Mouse (Mus musculus) kidney, postnatal 10 days (tissue): Measurements from ENCODE around the gene Irf2bpl.

ENCODE experiments used
- DNase-seq: peaks from one replicate; pipeline ENCODE4 v3.0.0; 2021; ENCODE audit warnings: mixed read lengths

Gene Irf2bpl

DNA sequence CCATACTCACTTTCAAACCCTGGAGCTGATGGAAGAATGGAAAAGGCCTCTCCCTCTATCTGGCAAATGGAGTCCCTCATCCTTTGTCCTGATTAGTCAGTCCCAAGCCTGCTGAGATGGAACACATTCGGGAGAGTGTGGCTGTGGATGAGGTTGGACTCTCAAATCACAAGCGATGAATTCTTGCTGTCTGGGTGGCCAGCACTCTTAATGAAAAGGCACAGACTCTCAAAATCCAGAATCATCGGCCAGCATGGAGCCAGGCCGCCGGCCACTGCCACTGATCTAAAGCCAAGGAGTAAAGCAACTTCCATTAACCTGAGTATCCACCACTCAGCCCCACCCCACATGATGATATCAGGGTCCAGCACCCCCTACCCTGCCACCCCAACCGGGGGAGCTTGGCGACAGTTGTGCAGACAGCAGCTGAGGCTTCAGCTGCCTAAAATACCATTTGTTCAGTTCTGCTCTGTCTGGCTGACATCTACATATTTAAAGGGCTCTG, 13.2 kb upstream of the Irf2bpl start:
- DNase-seq: no peak

DNA sequence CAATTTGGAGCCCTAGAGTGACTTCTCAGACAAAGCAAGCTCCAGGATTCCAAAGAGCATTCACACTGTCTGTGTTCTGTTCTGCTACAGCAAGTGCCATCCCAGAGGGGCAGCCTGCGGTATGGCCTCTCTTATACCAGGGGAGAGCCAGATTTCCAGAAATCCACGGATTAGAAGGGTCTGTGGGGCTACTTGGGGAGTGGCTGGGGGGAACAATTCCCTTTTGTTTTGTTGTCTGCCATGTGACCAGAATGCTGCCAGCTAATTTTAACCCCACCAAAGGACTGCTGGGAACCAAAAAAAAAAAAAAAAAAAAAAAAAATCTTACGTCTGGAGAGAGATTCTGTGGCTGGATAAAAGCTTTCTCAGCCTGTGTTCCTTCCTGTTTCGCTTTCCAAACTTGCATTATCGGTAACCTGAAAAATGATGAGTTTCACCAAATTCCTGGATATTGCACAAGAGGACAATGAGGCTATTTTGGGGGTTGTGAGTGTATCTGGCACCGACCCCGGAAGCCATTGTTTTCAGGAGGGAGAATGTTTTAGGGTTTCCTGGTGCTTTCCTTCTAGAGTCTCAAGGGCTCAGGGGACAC, 12.4 kb upstream of the Irf2bpl start:
- peak; percentile 48 for DNase-seq

DNA sequence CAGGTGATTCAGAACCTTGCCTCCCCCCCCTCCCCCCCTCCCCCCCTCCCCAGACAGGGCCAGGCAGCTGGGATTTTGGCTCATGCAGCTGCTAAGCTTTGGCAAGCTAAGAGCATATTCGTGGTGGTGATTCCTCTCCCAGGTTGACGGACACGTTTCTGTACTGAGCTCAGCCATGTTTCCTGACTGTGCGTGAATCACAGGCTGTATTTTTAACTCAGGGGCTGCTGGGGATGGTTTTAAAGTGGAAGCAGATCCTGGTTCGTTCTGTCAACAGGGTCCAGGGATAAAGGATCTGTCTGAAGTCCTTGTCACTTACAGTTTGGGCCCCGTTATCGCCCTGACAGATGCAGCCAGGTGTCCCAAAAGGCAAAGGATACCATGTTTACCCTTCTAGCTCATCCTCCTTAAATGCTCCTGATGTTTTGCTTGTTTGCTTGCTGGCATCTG, 11.9 kb upstream of the Irf2bpl start:
- no peak for DNase-seq

DNA sequence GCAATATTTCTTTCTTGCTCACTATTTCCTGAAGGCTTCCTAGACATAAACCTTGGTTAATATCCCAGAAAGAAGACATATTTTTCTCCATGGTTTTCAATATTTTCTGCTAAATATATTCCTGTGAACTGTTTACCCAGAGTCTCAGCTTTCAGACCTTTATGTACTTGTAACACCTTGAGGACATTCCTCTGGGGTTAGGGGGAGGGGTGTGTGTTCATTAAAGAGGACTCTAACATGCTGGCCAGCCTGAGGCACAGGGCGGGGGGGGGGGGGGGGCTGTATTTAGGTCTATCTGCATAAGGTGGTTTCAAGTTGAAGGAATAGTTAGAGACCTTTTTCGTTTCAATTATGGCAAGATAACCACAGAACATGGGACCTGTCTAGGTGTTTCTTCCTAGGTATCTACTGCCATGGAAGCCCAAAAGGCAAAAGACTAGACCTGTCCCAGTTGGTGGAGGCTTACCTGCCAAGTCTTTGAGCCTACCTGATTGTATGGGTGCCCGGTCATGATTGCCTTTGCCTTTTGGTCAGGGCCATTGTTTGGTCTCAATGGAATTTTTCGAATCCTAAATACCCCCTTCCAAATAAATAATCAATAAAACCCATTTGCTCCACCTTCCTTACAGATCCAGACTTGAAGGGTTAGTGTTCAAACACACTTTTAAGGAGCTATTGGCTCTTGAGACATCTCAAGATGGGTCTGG, 11.3 kb upstream of the Irf2bpl start:
- no peak for DNase-seq

DNA sequence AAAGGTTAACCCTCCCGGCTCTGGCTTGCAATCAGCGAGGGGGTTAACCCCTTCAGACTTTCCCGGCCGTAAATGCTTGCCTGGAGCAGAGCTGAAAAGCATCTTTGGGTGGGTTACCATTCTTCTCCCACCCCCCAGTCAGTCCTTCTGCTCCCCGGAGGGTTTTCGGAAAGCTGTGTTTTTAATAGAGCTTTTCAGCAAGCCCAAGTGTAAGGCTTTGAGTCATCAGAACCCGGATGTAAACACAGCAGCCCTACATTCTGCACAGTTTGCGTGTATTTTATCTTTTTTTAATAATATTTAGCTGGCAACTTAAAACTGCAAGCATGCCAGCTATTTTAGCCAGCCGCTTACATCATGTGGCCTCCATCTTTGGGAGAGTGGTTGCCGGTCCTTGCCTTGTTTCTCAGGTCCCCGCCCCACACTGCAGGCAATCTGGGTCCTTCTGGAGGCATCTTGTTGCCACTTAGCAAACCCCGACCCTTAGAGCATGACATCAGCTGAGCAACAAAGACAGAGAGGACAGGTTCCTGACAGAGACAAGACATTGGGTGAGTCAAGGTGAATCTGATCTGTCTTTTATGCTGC, 10.3 kb upstream of the Irf2bpl start:
- DNase-seq: peak; percentile 55

GRCm38 (mm10) chr12:86894184-86894839, 9.7 kb upstream of the Irf2bpl start:
- peak; percentile 100 for DNase-seq

DNA sequence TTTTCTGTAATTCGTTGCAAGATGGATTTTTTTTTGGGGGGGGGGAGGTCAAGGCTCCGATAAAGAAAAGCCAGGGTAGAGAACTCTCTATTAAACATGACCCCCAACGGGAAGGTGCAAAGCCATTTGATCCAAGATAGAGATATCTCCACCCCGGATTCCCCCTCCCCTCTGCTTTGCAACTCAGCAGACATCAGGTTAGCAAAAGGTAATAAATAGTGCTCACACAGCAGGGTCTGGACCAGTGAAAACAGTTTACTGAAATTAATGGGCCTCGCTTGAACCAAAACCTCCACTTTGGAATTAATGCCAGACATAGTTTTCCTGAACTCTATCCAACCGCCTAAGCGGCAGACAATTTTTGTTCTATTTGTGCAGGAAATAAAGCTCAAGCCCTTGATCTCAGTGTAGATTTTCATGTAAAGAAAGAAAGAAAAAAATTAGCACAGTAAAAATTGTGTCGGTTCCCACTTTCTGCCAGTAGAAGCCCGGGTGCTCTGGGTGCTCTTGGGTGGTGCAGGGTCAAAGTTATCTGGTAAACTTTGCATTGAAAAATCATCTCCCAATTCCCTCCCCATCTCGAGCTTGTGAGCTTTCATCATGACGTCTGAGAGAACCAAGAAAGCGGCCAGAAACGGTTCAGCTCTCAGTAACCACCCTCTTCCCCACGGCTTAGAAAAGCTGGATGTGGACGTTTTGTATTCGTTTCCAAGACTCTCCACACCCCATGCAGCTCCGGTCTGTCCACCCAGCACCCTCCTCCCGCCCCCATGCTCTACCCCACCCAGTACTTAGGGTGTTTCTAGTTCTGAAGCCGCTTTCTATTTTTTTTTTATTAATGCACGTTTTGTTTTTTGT, 9.0 kb upstream of the Irf2bpl start:
- peak; percentile 58 for DNase-seq

DNA sequence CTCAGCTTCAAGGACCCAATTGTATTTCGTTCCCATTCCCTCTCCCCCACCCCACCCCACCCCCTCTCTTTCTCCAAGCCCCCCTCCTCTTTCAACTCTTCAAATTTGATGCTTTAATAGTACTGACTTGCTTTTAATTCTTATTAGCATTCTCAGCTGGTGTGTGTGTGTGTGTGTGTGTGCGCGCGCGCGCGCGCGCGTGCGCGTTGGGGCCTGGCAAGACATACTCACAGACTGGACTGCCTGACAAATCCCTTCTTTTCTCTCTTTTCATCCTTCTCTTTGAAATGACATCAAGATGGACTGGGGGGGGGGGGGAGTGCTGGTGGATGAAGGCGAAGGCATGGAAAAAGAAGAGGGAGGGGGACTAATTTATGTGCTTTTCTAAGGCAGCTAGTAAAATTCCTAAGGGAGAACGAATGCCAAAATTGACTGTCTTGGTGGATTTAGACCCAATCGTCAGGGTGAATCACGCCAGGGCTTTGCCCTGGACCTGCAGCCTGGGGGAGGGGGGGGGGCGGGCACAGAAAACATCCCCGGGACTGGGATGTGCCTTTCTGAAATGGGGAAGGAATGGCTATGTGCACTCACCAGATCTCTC, 8.2 kb upstream of the Irf2bpl start:
- DNase-seq: peak; percentile 72

DNA sequence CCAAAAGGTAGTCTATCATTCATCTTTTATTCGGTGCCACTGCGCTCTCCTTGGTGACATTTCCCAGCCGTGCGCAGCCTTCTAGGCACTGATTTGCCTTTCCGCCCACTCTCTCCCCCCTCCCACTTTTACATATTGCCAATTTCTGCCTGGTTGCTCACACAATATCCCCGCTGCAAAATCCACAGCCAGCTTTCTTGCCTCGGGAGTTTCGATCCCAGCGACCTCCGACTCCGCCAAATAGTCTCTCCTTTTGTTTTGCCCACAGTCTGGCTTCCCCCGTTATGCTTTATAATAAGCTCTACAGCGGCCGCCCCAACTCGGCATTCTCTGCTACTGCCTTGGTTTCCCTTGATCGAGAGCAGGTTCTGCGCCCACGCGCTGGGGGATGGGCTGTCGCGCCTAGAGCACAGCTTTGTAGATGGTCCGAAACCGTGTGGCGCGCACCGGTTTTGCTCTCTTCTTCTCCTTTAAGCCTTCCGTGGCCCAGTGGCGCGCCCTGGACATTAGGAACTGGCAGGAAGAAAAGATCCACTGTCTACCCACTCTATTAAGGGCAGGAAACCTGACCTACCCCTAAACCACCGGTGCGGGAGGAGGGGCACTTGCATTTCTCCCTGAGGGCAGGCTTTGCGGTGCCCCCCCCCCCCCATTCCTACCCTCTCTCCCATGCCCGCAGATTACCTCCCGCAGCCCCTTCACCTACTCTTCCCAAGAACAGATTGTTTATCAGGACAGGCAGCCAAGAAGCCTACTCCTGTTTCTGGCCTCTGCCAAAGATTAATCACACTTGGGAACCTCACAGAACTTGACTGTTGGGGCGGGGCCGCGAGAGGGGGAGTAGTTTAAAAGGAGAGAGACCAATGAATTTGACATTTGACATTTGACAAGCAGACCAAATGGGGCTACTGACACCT, 7.4 kb upstream of the Irf2bpl start:
- DNase-seq: peak; percentile 89

DNA sequence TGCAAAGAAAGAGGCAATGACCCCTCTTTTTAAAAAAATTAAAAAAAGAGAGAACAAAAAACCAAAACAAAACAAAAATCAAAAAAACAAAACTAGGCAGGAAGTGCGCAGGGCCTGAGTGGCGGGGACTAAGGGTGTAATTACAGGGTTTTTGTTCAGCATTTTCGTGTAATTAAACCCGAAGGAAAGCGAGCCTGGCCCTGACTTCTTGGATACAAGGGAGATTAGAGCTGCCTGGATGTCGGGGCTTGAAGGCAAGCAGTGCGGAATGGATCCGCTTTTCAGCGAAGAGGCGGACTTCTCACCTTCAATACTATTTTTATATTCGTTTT, 6.8 kb upstream of the Irf2bpl start:
- peak; percentile 57 for DNase-seq

- DNase-seq: peak; percentile 56
These were observed 6.3 kb upstream of the Irf2bpl start for GRCm38 (mm10) chr12:86890796-86891301.

DNA sequence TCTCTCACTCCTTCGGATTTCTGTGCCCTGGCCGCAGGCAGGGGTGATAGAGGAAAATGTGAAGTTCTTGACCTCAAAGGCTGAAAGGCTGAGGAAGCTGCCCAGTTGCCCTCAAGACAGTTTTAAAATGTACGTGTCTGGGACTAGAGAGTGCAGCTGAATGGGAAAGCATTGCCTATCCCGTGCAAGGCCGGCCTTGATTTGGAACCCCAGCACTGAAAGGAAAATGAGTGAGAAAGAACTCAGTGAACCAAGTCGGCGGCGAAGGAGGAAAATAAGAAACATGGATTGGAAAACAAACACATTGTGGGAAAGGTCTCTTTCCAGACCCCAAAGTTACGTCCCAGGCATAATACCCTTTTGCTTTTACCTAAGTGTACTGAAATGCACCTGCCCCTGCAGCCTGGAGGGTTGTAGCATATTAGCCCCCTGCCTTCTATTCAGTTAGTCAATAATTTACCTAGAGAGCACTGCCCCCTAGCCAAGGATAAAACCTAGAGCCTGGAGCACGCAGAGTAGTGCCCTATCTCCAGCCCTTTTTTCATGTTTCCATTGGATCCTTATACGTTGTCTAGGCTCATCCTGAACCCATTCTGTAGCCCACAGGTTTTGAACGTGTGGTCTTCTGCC, 5.6 kb upstream of the Irf2bpl start:
- peak; percentile 47 for DNase-seq

GRCm38 (mm10) chr12:86889103-86889644, 4.6 kb upstream of the Irf2bpl start:
- DNase-seq: peak; percentile 60

DNA sequence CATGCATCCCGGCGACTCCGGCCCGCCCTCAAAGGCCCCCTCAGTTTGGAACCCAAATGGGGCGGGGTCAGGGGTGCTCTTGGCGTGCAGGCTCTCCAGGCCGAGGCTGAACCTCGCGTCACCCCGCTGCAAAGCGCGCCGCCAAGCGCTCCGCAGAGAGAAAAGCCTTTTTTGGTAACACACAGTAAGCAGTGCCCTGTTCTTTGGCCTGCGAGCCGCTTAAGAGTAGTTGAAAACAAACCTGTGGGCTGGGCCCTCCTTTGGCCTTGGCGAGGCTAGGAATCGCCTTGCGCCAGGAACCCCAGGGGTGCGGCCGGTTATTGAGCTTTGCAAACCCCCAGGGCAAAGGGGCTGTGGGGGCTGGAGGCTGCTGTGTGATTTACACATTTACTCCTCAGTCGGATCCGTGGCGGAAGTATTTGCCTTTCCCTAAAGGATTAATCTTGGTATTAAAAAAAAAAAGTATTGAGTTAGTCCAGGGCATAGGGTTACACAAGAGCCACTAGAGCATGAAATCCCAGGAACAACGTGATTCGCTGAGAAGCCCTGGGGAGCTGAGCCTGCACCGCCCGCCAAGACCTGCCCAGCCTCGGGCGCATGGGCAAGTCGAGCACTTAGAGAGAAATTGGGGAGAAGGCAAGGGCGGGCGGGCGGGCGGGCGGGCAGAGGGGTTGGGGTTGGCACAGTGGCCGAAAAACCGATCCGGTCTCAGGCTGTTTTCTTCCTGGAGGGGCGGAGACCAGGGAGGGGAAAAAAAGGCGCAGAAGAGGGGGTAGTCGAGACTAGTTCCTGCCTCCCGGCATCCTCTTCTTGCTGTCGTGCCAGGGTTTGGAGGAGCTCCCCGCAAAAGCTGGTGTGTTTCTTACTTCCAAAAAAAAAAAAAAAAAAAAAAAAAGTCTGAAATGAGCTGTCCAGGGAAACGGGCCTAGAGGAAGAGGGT, 3.8 kb upstream of the Irf2bpl start:
- peak; percentile 91 for DNase-seq

DNA sequence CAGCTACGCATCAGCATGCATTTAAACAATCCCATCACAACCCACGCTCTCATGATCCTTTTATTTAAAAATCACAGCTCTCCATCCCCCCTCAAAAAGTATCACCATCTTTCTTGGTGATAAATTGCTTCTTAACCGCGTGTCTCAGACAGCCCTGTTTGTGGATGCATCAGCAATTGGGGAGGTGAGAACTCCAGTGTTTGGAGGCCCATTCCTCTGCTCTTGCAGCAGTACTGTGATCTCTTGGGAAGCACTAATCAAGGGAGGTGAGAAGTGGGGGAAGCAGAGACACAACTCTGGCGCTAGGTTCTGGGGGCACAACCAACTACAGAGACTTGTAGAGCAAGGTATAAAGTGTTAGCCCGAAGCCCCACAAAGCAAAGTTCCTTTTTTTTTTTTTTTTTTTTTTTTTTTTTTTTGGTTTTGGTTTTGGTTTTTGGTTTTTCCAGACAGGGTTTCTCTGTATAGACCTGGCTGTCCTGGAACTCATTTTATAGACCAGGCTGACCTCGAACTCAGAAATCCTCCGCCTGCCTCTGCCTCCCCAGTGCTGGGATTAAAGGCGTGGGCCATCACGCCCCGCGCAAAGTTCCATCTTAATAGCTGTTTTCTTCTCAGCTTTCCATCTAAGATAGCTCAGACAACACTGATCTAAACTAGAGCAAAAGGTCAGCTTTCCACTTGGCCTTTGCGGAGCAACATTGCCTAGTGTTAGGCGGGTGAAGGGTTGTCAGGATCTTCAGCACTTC, 3.0 kb upstream of the Irf2bpl start:
- no peak for DNase-seq

DNA sequence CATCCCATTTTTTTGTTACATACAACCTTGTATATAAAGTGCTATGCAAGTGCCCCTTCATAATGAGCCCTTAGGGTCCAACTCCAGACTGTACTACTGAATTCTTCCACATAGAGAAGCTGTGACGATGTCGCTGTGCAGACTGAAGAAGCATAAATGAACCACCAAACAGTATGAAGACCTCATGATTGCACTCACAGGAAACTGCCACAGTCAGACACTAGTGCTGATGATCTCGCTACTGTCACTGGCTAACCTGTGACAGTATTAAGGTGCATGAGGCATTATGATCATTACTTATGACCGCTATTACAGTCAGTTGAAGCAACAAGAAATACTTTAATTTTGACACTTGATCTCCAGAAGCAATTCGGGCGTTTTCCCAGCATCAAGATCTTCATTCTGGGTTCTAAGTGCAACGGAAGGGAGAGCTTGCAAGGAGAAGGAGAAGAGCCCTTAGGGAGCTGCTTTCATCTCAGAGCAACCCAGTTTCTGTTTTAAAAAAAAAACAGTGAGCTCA, 1.9 kb upstream of the Irf2bpl start:
- no peak for DNase-seq

GRCm38 (mm10) chr12:86885746-86886145, 1.1 kb upstream of the Irf2bpl start:
- DNase-seq: no peak

DNA sequence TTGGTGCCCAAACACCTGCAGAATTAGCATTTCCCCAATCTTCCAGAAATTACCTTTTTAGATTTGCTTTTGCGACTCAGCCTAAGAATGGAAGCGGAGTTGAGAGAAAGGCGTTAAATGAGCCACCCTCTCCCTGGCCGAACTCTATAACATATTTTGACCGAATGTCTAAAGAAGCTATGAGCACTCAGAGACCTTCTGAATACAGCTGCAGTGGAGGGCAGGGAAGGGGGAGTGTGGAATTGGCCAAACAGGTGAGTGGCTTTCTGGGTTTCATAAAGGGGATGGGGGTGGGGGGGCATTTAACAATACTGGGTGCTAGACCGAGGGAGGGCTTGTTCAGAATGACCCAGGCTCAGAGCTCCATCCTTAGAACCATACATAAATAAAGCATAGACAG, 738 bp upstream of the Irf2bpl start:
- DNase-seq: no peak
